Mouse (Mus musculus) neural tube, embryonic 14.5 days (tissue): ENCODE results near the gene Usp3. TPM values are rescaled to one million over a fixed set of nuclear protein-coding genes. Genes with fewer than 3 reads are reported as not detected.

Source experiments
- ATAC-seq: fragments of 200-750 bp; cut with Nextera tagmentation; 2 replicates; pipeline ENCODE4 v1.8.0; 2017; ENCODE audit warnings: low read depth, mild to moderate bottlenecking, moderate TSS enrichment, moderate library complexity
- H3K27ac ChIP-seq: fragments of 300-500 bp; sonication (generic); 2 replicates; pipeline ENCODE4 v1.5.1; 2014; ENCODE audit warnings: low read depth, mild to moderate bottlenecking, control low read depth, low read length, moderate library complexity, mixed read lengths
- H3K27me3 ChIP-seq: fragments of 300-500 bp; sonication (generic); 2 replicates; pipeline ENCODE4 v1.6.1; 2014; ENCODE audit warnings: low read length; ENCODE audit not compliant: control insufficient read depth, insufficient read depth
- H3K36me3 ChIP-seq: fragments of 300-500 bp; sonication (generic); 2 replicates; pipeline ENCODE4 v1.6.1; 2014; ENCODE audit warnings: low read length, mixed read lengths; ENCODE audit not compliant: control insufficient read depth, insufficient read depth
- H3K4me1 ChIP-seq: fragments of 300-500 bp; sonication (generic); 2 replicates; pipeline ENCODE4 v1.6.1; 2014; ENCODE audit warnings: low read length; ENCODE audit not compliant: control insufficient read depth, insufficient read depth
- H3K4me2 ChIP-seq: fragments of 300-500 bp; sonication (generic); 2 replicates; pipeline ENCODE4 v1.6.1; 2014; ENCODE audit warnings: mild to moderate bottlenecking, low read depth, low read length, control low read depth
- H3K4me3 ChIP-seq: fragments of 300-500 bp; sonication (generic); 2 replicates; pipeline ENCODE4 v1.5.1; 2014; ENCODE audit warnings: low read depth, low read length, control low read depth, mixed read lengths
- H3K9ac ChIP-seq: fragments of 300-500 bp; sonication (generic); replicated peaks from 2 replicates; pipeline ENCODE4 v1.6.1; 2014; ENCODE audit warnings: low read depth, mild to moderate bottlenecking, control low read depth, low read length, mixed read lengths
- H3K9me3 ChIP-seq: fragments of 300-500 bp; sonication (generic); 2 replicates; pipeline ENCODE4 v1.6.1; 2016; ENCODE audit warnings: low read length; ENCODE audit not compliant: control insufficient read depth
- WGBS: fragments of 180-500 bp; shearing (Covaris S2); extraction: QIAGEN DNeasy Blood & Tissue Kit; methylation state at CpG from one replicate; pipeline ENCODE4 v1.1.7; 2014; 5-methylcytosine and 5-hydroxymethylcytosine counted together
- polyA plus RNA-seq: library from polyadenylated mRNA; unstranded; fragments of >200 nt; fragmentation: Nextera tagmentation; extraction: Ambion mirVana; gene quantifications from 2 replicates; pipeline ENCODE4 v1.2.1, GENCODE M21; 2014

Usp3 gene
- polyA plus RNA-seq, 1 experiment from 2014 or later, result 73.7 TPM

- H3K27me3 ChIP-seq, result no peaks in the 10 kb centered on the region
- H3K9me3 ChIP-seq, result no peaks in the 10 kb centered on the region
- H3K27ac ChIP-seq, result no peak overlapping the region
- no peak overlapping the region for H3K4me3 ChIP-seq
- no peak overlapping the region for H3K9ac ChIP-seq
- peaks cover 49% of the 10 kb centered on the region for H3K36me3 ChIP-seq
- no peak for ATAC-seq
- whole genome bisulfite sequencing, result 79% methylated on average over 13 of the region's 13 CpGs
- no peak overlapping the region for H3K4me2 ChIP-seq
- H3K4me1 ChIP-seq, result 0 out of 2 replicates have a peak, but pooled peaks cover 2% of the 10 kb centered on the region
These were observed 88.4 kb downstream of the Usp3 start for GRCm38 (mm10) chr9:66504518-66504917.

- no peak overlapping the region for H3K27ac ChIP-seq
- H3K9ac ChIP-seq, result no peak overlapping the region
- H3K4me2 ChIP-seq, result no peak overlapping the region
- no peaks in the 10 kb centered on the region for H3K4me1 ChIP-seq
- H3K36me3 ChIP-seq, result peaks cover 49% of the 10 kb centered on the region
- H3K9me3 ChIP-seq, result no peaks in the 10 kb centered on the region
- H3K27me3 ChIP-seq, result no peaks in the 10 kb centered on the region
- 90% methylated on average over 4 of the region's 4 CpGs for whole genome bisulfite sequencing
- no peak overlapping the region for H3K4me3 ChIP-seq
- no peak for ATAC-seq
These were observed 89.0 kb downstream of the Usp3 start for GRCm38 (mm10) chr9:66503879-66504411.

GRCm38 (mm10) chr9:66501248-66501647 is 91.7 kb downstream of the Usp3 start:
- Histone ChIP-seq H3K27me3 (no peaks in the 10 kb centered on the region), H3K4me2 (no peak overlapping the region), H3K9me3 (no peaks in the 10 kb centered on the region), H3K4me3 (no peak overlapping the region), H3K4me1 (no peaks in the 10 kb centered on the region), H3K36me3 (peaks cover 60% of the 10 kb centered on the region), H3K27ac (no peak overlapping the region), H3K9ac (no peak overlapping the region)
- no peak for ATAC-seq
- 85% methylated on average over 2 of the region's 2 CpGs for WGBS

- Histone ChIP-seq H3K36me3 (peaks cover 70% of the 10 kb centered on the region), H3K9me3 (no peaks in the 10 kb centered on the region)
These were observed 99.0 kb downstream of the Usp3 start for GRCm38 (mm10) chr9:66493992-66494391.

GRCm38 (mm10) chr9:66492361-66492760 is 100.6 kb downstream of the Usp3 start:
- H3K9me3 ChIP-seq, result no peaks in the 10 kb centered on the region
- WGBS, result 91% methylated on average over 1 of the region's 1 CpGs
- no peak overlapping the region for H3K4me3 ChIP-seq
- peaks cover 76% of the 10 kb centered on the region for H3K36me3 ChIP-seq
- H3K4me2 ChIP-seq, result no peak overlapping the region
- H3K27me3 ChIP-seq, result no peaks in the 10 kb centered on the region
- H3K27ac ChIP-seq, result no peak overlapping the region
- no peak for ATAC-seq
- no peak overlapping the region for H3K9ac ChIP-seq
- H3K4me1 ChIP-seq, result no peaks in the 10 kb centered on the region

More at GRCm38 (mm10) chr9:66493992-66494391, 99.0 kb downstream of the Usp3 start:
- Histone ChIP-seq H3K4me1 (no peaks in the 10 kb centered on the region), H3K9ac (no peak overlapping the region), H3K27me3 (no peaks in the 10 kb centered on the region), H3K4me3 (no peak overlapping the region), H3K4me2 (no peak overlapping the region), H3K27ac (no peak overlapping the region)
- no peak for ATAC-seq

- ATAC-seq, result no peak
- no peak overlapping the region for H3K9ac ChIP-seq
These were observed 104.2 kb downstream of the Usp3 start for GRCm38 (mm10) chr9:66488786-66489185.

GRCm38 (mm10) chr9:66483429-66483828 is 109.5 kb downstream of the Usp3 start:
- no peak overlapping the region for H3K4me2 ChIP-seq
- ATAC-seq, result no peak
- H3K27me3 ChIP-seq, result no peaks in the 10 kb centered on the region
- no peaks in the 10 kb centered on the region for H3K4me1 ChIP-seq
- H3K9me3 ChIP-seq, result no peaks in the 10 kb centered on the region
- no peak overlapping the region for H3K4me3 ChIP-seq
- 95% methylated on average over 3 of the region's 3 CpGs for WGBS
- H3K27ac ChIP-seq, result no peak overlapping the region
- H3K9ac ChIP-seq, result no peak overlapping the region
- H3K36me3 ChIP-seq, result peaks cover 56% of the 10 kb centered on the region

More at GRCm38 (mm10) chr9:66488786-66489185, 104.2 kb downstream of the Usp3 start:
- no peak overlapping the region for H3K4me3 ChIP-seq
- H3K36me3 ChIP-seq, result peaks cover 80% of the 10 kb centered on the region
- H3K27me3 ChIP-seq, result no peaks in the 10 kb centered on the region
- no peak overlapping the region for H3K27ac ChIP-seq
- H3K4me1 ChIP-seq, result no peaks in the 10 kb centered on the region
- no peak overlapping the region for H3K4me2 ChIP-seq
- no peaks in the 10 kb centered on the region for H3K9me3 ChIP-seq

GRCm38 (mm10) chr9:66477785-66478184 is 115.2 kb downstream of the Usp3 start:
- H3K4me3 ChIP-seq, result no peak overlapping the region
- 87% methylated on average over 2 of the region's 2 CpGs for WGBS
- no peaks in the 10 kb centered on the region for H3K27me3 ChIP-seq
- no peaks in the 10 kb centered on the region for H3K9me3 ChIP-seq
- no peak overlapping the region for H3K27ac ChIP-seq
- ATAC-seq, result no peak
- H3K36me3 ChIP-seq, result peaks cover 43% of the 10 kb centered on the region
- H3K9ac ChIP-seq, result no peak overlapping the region
- H3K4me1 ChIP-seq, result no peaks in the 10 kb centered on the region
- H3K4me2 ChIP-seq, result no peak overlapping the region

- Histone ChIP-seq H3K9ac (no peak overlapping the region), H3K27me3 (no peaks in the 10 kb centered on the region), H3K27ac (no peak overlapping the region), H3K4me3 (no peak overlapping the region), H3K4me2 (no peak overlapping the region), H3K9me3 (no peaks in the 10 kb centered on the region), H3K4me1 (no peaks in the 10 kb centered on the region), H3K36me3 (peaks cover 40% of the 10 kb centered on the region)
- ATAC-seq, result no peak
- 59% methylated on average over 4 of the region's 4 CpGs for WGBS
These were observed 127.9 kb downstream of the Usp3 start for GRCm38 (mm10) chr9:66465087-66465486.
